Mouse (Mus musculus) kidney, embryonic 15.5 days (tissue): ENCODE measurements at regions not wholly inside any gene's neighbourhood (a gene's known extent, or its start where the extent isn't known, plus 50 kb on each side); places are given as distances from the start of the nearest gene placed in this dataset.
A peak's percentile ranks its signal among the peaks of the same experiment; 100 is the strongest.

ENCODE experiments used
- ATAC-seq: fragments of 200-750 bp; cut with Nextera tagmentation; replicated peaks from 2 replicates; pipeline ENCODE4 v1.8.0; 2017; ENCODE audit warnings: moderate TSS enrichment; ENCODE audit not compliant: low FRiP score
- H3K27ac ChIP-seq: fragments of 300-500 bp; sonication (generic); 2 replicates; pipeline ENCODE4 v1.5.1; 2015; ENCODE audit warnings: mild to moderate bottlenecking, inconsistent platforms
- H3K27me3 ChIP-seq: fragments of 300-500 bp; sonication (generic); 2 replicates; pipeline ENCODE4 v1.6.1; 2015; ENCODE audit warnings: inconsistent platforms
- H3K36me3 ChIP-seq: fragments of 300-500 bp; sonication (generic); 2 replicates; pipeline ENCODE4 v1.6.1; 2015; ENCODE audit warnings: inconsistent platforms
- H3K4me1 ChIP-seq: fragments of 300-500 bp; sonication (generic); 2 replicates; pipeline ENCODE4 v1.6.1; 2015; ENCODE audit warnings: inconsistent platforms
- H3K4me2 ChIP-seq: fragments of 300-500 bp; sonication (generic); 2 replicates; pipeline ENCODE4 v1.6.1; 2015; ENCODE audit warnings: moderate library complexity, mild to moderate bottlenecking, inconsistent platforms
- H3K4me3 ChIP-seq: fragments of 300-500 bp; sonication (generic); replicated peaks from 2 replicates; pipeline ENCODE4 v1.5.1; 2015; ENCODE audit warnings: mild to moderate bottlenecking, inconsistent platforms
- H3K9ac ChIP-seq: fragments of 300-500 bp; sonication (generic); 2 replicates; pipeline ENCODE4 v1.6.1; 2015; ENCODE audit warnings: mild to moderate bottlenecking, inconsistent platforms
- H3K9me3 ChIP-seq: fragments of 300-500 bp; sonication (generic); replicated peaks from 2 replicates; pipeline ENCODE4 v1.6.1; 2016; ENCODE audit warnings: inconsistent platforms
- WGBS: fragments of 180-500 bp; shearing (Covaris S2); methylation state at CpG from one replicate; pipeline ENCODE4 v1.1.7; 2015; ENCODE audit warnings: mixed read lengths; 5-methylcytosine and 5-hydroxymethylcytosine counted together

DNA sequence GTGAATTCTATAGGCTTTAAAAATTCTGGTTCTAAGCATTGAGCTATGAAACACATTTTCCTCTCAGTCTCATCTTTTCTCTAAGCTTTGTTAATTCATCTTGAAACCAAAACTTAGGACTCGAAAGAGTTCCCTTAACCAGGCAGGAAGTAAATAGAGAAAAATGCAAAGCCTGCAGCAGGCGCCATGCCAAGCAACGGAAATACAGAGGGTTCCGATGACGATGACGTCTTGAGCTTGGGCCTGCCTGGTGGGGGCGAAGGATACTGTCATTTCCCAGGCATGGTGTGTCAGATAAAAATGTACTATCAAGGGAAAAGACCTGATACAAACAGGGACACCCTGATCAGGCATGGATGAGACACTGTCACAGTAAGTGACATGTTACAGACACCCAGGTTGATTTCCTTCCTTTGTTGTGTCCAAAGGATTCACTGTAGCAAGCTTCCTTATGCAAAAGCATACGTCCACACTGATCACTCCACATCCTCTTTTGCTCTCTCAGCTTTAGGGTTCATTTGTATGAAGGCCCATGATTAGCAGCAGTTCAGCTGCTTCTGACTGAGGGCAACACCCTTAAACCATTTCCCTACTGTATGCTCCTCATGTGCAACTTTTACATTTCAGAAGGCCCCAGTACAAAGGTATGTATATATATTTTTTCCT is 135.0 kb downstream of the Cemip2 start:
- 73% methylated on average over 8 of the region's 8 CpGs for WGBS
- Histone ChIP-seq H3K36me3 (no peaks in the 10 kb centered on the region), H3K9me3 (no peaks in the 10 kb centered on the region), H3K9ac (no peak overlapping the region), H3K27me3 (no peaks in the 10 kb centered on the region), H3K4me3 (no peak overlapping the region), H3K4me1 (no peaks in the 10 kb centered on the region), H3K4me2 (no peak overlapping the region), H3K27ac (no peak overlapping the region)
- ATAC-seq, result no peak

DNA sequence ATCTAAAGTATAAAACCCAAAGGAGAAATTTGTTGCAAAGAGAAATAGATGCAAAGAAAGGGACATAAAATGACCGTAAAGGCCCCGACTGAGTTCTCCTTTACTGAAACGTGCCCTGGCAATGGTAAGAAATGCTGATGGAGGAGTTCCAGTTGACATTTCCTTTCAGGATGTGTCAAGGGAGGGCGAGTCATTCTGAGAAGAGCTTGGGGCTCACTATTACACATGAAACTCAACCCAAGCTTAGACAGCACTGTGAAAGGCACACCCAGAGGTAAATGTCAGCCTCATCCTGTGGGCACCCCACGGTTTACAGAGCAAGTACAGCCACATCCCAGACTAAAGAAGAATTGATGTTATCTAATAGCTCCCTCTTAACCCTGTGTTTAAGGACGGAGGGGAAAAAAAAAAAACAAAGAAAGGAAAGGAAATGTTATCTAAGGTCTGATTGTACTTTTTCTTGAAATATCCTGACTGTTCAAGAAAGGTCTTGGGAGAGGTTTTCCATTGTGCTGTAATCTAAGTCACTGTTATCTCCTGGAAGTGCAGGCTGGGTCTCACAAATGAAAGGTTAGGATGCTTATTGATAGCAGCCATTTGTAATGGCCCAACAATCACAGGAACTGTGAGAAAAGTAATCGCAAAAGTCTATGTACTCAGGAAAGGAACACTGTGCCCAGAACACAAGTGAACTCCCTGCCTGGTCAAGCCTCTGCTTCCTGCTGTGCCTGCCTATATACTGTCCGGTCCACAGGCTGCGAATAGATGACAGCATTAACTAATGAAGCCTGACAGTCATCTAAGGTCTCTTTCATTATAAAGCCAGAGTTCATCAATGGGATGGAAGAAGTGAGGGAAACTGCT is 135.8 kb downstream of the Cemip2 start:
- Histone ChIP-seq H3K4me2 (no peak overlapping the region), H3K4me1 (no peaks in the 10 kb centered on the region), H3K9me3 (no peaks in the 10 kb centered on the region), H3K9ac (no peak overlapping the region), H3K36me3 (no peaks in the 10 kb centered on the region), H3K27me3 (no peaks in the 10 kb centered on the region), H3K4me3 (no peak overlapping the region), H3K27ac (no peak overlapping the region)
- 53% methylated on average over 9 of the region's 9 CpGs for WGBS
- ATAC-seq, result no peak

DNA sequence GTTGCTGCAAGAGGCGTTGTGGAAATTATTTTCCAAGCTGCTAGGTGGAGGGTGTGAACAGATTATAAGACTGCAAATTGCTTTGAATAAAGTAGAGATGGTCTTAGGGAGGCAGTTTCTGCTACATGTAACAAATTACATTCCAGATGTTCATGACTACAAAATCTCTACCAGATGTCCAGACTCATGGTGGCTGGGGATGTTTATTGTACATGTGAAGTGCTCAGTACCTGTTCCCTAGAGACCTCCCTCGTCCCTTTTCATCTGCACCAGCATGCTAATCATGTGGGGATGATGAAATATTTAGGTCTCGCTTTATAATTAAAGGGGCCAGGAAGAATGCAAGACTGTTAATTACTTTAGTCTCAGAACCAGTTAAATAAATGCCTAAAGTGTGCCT is 136.5 kb downstream of the Cemip2 start:
- no peak for ATAC-seq
- Histone ChIP-seq H3K36me3 (no peaks in the 10 kb centered on the region), H3K27me3 (no peaks in the 10 kb centered on the region), H3K27ac (no peak overlapping the region), H3K4me1 (no peaks in the 10 kb centered on the region), H3K4me2 (no peak overlapping the region), H3K9ac (no peak overlapping the region), H3K9me3 (no peaks in the 10 kb centered on the region), H3K4me3 (no peak overlapping the region)
- 62% methylated on average over 3 of the region's 3 CpGs for WGBS

DNA sequence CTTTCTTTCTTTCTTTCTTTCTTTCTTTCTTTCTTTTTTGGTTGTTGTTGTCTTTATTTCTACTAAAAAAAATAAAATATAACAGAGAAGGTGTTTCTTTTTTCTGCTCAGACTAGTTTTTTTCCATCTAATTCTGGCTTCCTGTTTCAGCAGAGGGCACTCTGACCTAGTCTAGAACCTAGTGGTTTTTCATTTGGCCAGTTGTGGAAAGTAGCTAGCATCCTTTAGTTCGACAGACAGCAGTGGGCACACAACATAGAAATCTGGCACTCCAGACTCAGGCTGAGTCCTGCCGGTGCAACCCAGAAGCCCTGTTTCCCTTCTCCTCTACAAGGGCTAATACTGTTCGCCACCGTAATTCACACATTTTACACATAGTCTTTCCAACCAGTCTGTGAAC is 140.0 kb downstream of the Cemip2 start:
- Histone ChIP-seq H3K27me3 (no peaks in the 10 kb centered on the region), H3K27ac (no peak overlapping the region), H3K36me3 (no peaks in the 10 kb centered on the region), H3K4me2 (no peak overlapping the region), H3K4me3 (no peak overlapping the region), H3K4me1 (no peaks in the 10 kb centered on the region), H3K9ac (no peak overlapping the region), H3K9me3 (no peaks in the 10 kb centered on the region)
- 81% methylated on average over 4 of the region's 4 CpGs for WGBS
- no peak for ATAC-seq

DNA sequence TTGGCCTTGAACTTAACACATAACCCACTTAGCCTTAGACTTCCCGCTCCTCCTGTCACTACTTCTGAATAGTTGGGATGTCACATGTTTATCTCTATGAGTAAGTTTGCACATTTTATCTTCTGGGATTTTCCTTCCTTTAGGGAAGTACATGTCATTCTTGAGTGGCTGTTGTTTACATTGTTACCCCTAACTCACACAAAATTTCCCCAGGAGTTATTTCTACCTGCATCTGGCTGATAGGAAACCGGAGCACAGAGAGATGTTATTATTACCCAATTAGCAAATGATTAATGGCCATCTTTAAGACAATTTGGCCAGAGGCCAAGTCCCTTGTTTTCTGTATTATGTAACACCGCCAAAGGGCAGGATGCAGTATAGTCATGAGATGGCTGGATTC is 140.9 kb downstream of the Cemip2 start:
- Histone ChIP-seq H3K27ac (no peak overlapping the region), H3K4me3 (no peak overlapping the region), H3K9ac (no peak overlapping the region), H3K9me3 (no peaks in the 10 kb centered on the region), H3K36me3 (no peaks in the 10 kb centered on the region), H3K27me3 (no peaks in the 10 kb centered on the region), H3K4me2 (no peak overlapping the region), H3K4me1 (no peaks in the 10 kb centered on the region)
- no peak for ATAC-seq
- WGBS, result 39% methylated on average over 3 of the region's 3 CpGs

DNA sequence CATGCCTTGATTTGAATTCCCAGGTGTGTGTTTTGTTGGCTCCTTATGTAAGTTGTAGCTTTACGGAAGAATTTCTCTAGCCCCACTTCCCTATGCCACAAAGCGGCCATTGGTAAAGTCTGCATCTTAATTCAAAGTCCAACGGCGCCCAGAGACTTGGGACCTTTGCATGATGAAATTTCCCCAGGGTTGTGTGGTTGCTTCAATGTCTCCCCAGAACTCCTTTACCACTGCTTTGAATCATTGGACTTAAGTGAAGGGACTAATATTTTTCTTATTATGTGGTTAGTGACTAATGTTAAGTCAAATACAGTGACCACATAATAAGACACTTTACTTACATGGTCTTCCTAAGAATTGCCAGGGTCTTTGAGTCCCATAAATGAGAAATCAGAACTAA is 162.0 kb downstream of the Cemip2 start:
- H3K9ac ChIP-seq, result no peak overlapping the region
- H3K4me1 ChIP-seq, result no peaks in the 10 kb centered on the region
- H3K4me2 ChIP-seq, result no peak overlapping the region
- H3K36me3 ChIP-seq, result no peaks in the 10 kb centered on the region
- 90% methylated on average over 4 of the region's 4 CpGs for WGBS
- ATAC-seq, result no peak
- H3K9me3 ChIP-seq, result no peaks in the 10 kb centered on the region
- no peak overlapping the region for H3K27ac ChIP-seq
- no peak overlapping the region for H3K4me3 ChIP-seq
- no peaks in the 10 kb centered on the region for H3K27me3 ChIP-seq

DNA sequence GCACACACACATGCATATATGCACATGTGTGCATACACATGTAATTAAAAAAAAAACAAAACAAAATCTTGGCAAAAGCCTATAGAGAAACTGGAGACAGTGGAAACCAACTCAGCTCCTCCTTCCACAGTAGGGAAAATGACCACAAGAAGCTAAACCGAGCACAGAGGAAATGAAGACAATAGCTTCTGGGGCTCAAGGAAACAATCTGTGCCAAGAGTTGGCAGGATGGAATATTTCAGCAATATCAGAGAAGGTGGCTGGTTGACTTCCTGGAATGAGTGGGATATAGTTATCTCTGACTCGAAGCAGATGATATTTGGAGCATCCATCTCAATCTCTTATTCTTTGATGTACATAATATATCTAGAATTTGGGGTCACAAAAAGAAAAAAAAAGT is 163.6 kb downstream of the Cemip2 start:
- H3K9ac ChIP-seq, result no peak overlapping the region
- 0 out of 2 replicates have a peak overlapping the region, but pooled peaks have one; percentile 66 for H3K27ac ChIP-seq
- no peaks in the 10 kb centered on the region for H3K9me3 ChIP-seq
- no peak for ATAC-seq
- no peaks in the 10 kb centered on the region for H3K36me3 ChIP-seq
- 69% methylated on average over 2 of the region's 2 CpGs for WGBS
- no peak overlapping the region for H3K4me2 ChIP-seq
- H3K4me3 ChIP-seq, result no peak overlapping the region
- no peaks in the 10 kb centered on the region for H3K27me3 ChIP-seq
- H3K4me1 ChIP-seq, result no peaks in the 10 kb centered on the region

DNA sequence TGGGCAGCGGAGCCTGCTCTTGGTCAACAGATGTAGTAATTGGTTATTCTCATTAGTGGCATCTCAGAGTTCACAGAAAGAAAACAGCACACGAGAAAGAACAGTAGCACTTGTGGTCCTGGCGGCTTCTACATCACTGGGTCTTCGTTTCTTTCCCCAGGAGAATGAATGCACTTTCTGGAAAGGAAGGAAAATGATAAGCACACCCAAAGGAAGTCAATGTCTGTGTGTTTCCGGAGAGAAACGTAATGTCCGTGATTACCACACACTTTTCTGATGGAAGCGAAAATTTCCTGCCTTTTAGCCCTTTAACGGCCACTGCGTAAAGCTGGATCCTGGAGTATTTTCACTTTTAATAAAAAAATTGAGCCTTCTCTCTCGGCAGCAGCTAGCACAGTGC is 164.1 kb downstream of the Cemip2 start:
- H3K4me2 ChIP-seq, result 0 out of 2 replicates have a peak overlapping the region, but pooled peaks have one; percentile 7
- no peaks in the 10 kb centered on the region for H3K36me3 ChIP-seq
- ATAC-seq, result no peak
- H3K9me3 ChIP-seq, result no peaks in the 10 kb centered on the region
- H3K27ac ChIP-seq, result peak overlapping the region; percentile 75
- WGBS, result 72% methylated on average over 11 of the region's 11 CpGs
- no peak overlapping the region for H3K4me3 ChIP-seq
- H3K4me1 ChIP-seq, result no peaks in the 10 kb centered on the region
- no peaks in the 10 kb centered on the region for H3K27me3 ChIP-seq
- no peak overlapping the region for H3K9ac ChIP-seq

DNA sequence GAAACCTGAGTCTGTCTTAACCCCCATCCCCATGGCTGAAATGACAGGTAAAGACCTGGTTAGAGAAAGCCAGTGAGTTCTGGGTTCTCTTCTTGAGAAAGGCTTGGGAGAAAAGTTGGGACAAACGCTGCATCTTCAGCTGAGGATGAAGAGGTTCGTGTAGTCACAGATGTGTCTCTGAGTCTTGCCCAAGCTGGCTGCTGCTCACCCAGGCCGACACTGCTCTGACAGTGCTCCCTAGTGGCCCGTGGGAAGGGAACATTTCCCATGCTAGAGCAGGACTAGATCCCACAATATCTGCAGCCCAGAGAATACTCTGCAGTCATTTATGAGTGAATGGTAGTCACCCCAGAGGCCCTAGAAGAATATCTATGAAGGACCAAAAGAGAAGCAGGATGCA is 165.3 kb downstream of the Cemip2 start:
- H3K36me3 ChIP-seq, result no peaks in the 10 kb centered on the region
- no peak overlapping the region for H3K27ac ChIP-seq
- H3K4me2 ChIP-seq, result no peak overlapping the region
- no peaks in the 10 kb centered on the region for H3K27me3 ChIP-seq
- H3K9ac ChIP-seq, result no peak overlapping the region
- no peaks in the 10 kb centered on the region for H3K9me3 ChIP-seq
- 60% methylated on average over 4 of the region's 4 CpGs for WGBS
- ATAC-seq, result no peak
- H3K4me3 ChIP-seq, result no peak overlapping the region
- H3K4me1 ChIP-seq, result no peaks in the 10 kb centered on the region

DNA sequence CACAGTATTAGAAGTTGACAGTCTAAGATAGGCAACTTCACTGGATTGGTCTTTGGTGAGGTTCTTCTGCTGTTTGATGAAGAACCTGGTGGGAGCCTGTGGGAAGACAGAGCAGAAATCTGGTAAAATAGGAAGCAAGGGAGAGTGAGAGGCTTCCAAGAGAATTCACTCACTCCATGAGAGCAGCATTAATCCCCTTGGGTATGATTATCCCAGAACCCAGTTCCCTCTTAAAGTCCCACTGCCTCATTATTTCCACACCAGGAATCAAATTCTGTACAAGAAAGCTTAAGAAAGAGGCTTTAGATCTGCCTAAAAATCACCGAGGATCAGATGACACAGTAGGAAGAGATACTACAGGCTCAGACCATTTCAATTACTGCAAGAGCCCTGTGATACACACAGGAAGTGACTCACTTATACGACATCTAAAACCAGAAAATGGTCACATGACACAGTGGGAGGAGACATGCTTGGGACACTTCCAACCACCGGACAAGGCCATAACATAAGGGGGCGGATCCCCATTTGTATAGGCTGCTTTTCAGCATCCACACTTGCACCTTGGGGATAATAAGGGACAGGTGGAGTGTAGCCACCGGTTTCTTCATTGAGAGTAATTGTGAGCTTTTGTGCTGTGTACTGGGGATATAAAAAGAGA is 168.2 kb downstream of the Cemip2 start:
- Histone ChIP-seq H3K27ac (no peak overlapping the region), H3K36me3 (no peaks in the 10 kb centered on the region), H3K4me3 (no peak overlapping the region), H3K4me1 (no peaks in the 10 kb centered on the region), H3K9ac (no peak overlapping the region), H3K9me3 (no peaks in the 10 kb centered on the region), H3K27me3 (no peaks in the 10 kb centered on the region), H3K4me2 (no peak overlapping the region)
- 62% methylated on average over 5 of the region's 5 CpGs for WGBS
- ATAC-seq, result no peak

DNA sequence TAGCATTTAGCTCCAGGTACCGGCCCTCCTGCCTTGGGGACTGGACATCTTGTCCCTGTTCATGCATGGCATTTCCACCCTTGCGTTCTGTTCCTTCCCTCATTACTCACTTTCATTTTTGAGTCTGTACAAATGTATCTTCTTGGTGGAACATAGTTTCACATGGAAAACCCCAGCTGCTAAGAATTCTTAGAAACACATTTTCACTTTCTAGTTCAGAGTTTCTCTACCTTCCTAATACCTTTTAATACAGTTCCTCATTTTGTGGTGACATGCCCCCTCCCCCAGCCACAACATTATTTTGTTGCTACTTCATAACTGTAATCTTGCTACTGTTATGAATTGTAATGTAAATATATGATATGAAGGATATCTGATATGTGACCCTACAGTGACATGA is 169.9 kb downstream of the Cemip2 start:
- no peak overlapping the region for H3K9ac ChIP-seq
- ATAC-seq, result no peak
- H3K27me3 ChIP-seq, result no peaks in the 10 kb centered on the region
- no peaks in the 10 kb centered on the region for H3K4me1 ChIP-seq
- H3K27ac ChIP-seq, result no peak overlapping the region
- 98% methylated on average over 2 of the region's 2 CpGs for WGBS
- no peaks in the 10 kb centered on the region for H3K36me3 ChIP-seq
- no peaks in the 10 kb centered on the region for H3K9me3 ChIP-seq
- no peak overlapping the region for H3K4me3 ChIP-seq
- H3K4me2 ChIP-seq, result no peak overlapping the region

DNA sequence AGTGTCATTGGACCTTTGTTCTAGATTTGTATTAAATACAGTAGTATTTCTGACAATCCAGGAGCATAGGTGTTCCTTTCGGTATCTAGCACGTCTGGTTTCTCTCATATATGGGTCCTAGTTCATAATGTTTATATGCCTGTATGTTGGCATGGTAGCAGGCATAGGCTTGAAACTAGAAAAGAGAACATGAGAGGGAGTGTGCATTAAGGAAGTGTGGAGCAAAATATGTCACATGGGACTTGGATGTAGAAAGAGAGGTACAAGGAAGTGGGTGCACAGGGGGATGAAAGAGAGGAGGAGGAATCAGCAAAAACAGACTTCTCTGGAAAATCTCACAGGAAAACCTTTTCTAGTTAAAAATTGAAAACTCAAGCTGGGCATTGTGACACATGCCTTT is 176.2 kb upstream of the Trpm3 start:
- Histone ChIP-seq H3K27ac (no peak overlapping the region), H3K9me3 (no peaks in the 10 kb centered on the region), H3K36me3 (no peaks in the 10 kb centered on the region), H3K4me2 (no peak overlapping the region), H3K9ac (no peak overlapping the region), H3K27me3 (no peaks in the 10 kb centered on the region), H3K4me3 (no peak overlapping the region), H3K4me1 (no peaks in the 10 kb centered on the region)
- no peak for ATAC-seq
- 88% methylated on average over 2 of the region's 2 CpGs for WGBS
